Mouse (Mus musculus): Measurements from ENCODE around the gene Vmn2r100.

Gene Vmn2r100

DNA sequence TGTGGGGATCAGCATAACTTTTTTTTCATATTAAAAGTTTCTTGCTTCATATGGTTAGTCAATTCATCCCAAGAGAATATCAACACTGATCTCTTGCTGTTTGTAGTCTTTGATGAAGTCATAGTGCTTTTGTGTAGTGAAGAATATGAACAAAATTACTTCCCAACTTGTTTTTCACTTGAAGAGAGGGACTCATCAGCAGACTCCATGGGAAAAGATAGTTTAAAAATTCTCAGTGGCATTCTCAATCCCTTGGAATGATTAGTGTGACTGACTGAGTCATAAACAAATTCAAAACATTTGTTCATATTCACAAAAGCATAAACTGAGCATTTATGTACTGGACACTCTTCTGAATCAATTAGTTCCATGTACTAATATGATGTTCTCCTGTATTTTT, at the start of gene Vmn2r100:
TSS of gene Vmn2r100 (plus strand) at position 301 of the 400 bp plus-strand sequence.
- DNase-seq (ENCODE audit: low read depth) = no peak

GRCm38 (mm10) chr17:19482866-19483265, 21.7 kb upstream of the Vmn2r100 start:
- no peak for DNase-seq (ENCODE audit: low read depth)

GRCm38 (mm10) chr17:19576927-19577326, 72.4 kb downstream of the Vmn2r100 start, which contains the start of gene Vmn2r101:
Vmn2r101 (plus strand) TSS chr17:19577227.
- DNase-seq (ENCODE audit: low read depth) = no peak
